Mouse (Mus musculus): Measurements from ENCODE around the gene Frmd8. TPM values are rescaled to one million over a fixed set of nuclear protein-coding genes. Genes with fewer than 3 reads are reported as not detected.

The Frmd8 gene
- polyA plus RNA-seq, 1 experiment from 2014 or later: 26.9 TPM

- no peaks in the 10 kb centered on the region for H3K36me3 ChIP-seq
- no peak for ATAC-seq
- no peak overlapping the region for H3K4me3 ChIP-seq (replicated peaks)
- H3K27me3 ChIP-seq (replicated peaks): no peaks in the 10 kb centered on the region
- H3K4me2 ChIP-seq (replicated peaks): no peak overlapping the region
- no peak overlapping the region for H3K9ac ChIP-seq
- H3K27ac ChIP-seq: no peak overlapping the region
- H3K9me3 ChIP-seq: no peaks in the 10 kb centered on the region
- 72% methylated on average over 6 of the region's 6 CpGs for WGBS
- peaks cover 11% of the 10 kb centered on the region; the same call in 1 of the 2 replicates for H3K4me1 ChIP-seq (replicated peaks)
These were observed 42.7 kb downstream of the Frmd8 start for GRCm38 (mm10) chr19:5832326-5832725.

GRCm38 (mm10) chr19:5831958-5832320, 43.1 kb downstream of the Frmd8 start:
- H3K36me3 ChIP-seq: no peaks in the 10 kb centered on the region
- peaks cover 14% of the 10 kb centered on the region; the same call in 1 of the 2 replicates for H3K4me1 ChIP-seq (replicated peaks)
- no peak overlapping the region for H3K27ac ChIP-seq
- no peaks in the 10 kb centered on the region for H3K27me3 ChIP-seq (replicated peaks)
- ATAC-seq: no peak
- H3K4me2 ChIP-seq (replicated peaks): no peak overlapping the region
- H3K4me3 ChIP-seq (replicated peaks): no peak overlapping the region
- 73% methylated on average over 4 of the region's 4 CpGs for WGBS
- H3K9ac ChIP-seq: no peak overlapping the region
- no peaks in the 10 kb centered on the region for H3K9me3 ChIP-seq

GRCm38 (mm10) chr19:5831224-5831957, 43.7 kb downstream of the Frmd8 start:
- Histone ChIP-seq H3K27ac (no peak overlapping the region), H3K4me1 (replicated peaks) (peaks cover 14% of the 10 kb centered on the region; the same call in 1 of the 2 replicates), H3K27me3 (replicated peaks) (no peaks in the 10 kb centered on the region), H3K36me3 (no peaks in the 10 kb centered on the region), H3K4me2 (replicated peaks) (no peak overlapping the region), H3K4me3 (replicated peaks) (no peak overlapping the region), H3K9ac (no peak overlapping the region), H3K9me3 (no peaks in the 10 kb centered on the region)
- 78% methylated on average over 11 of the region's 11 CpGs for WGBS
- ATAC-seq: 0 out of 2 replicates have a peak, but pooled peaks have one; percentile 16

GRCm38 (mm10) chr19:5830776-5831175, 44.3 kb downstream of the Frmd8 start:
- H3K4me3 ChIP-seq (replicated peaks): no peak overlapping the region
- H3K27ac ChIP-seq: no peak overlapping the region
- peaks cover 14% of the 10 kb centered on the region; the same call in 1 of the 2 replicates for H3K4me1 ChIP-seq (replicated peaks)
- ATAC-seq: no peak
- H3K27me3 ChIP-seq (replicated peaks): no peaks in the 10 kb centered on the region
- WGBS: 88% methylated on average over 7 of the region's 7 CpGs
- H3K36me3 ChIP-seq: no peaks in the 10 kb centered on the region
- H3K9ac ChIP-seq: no peak overlapping the region
- no peaks in the 10 kb centered on the region for H3K9me3 ChIP-seq
- no peak overlapping the region for H3K4me2 ChIP-seq (replicated peaks)

- no peak for ATAC-seq
- H3K27ac ChIP-seq: no peak overlapping the region
- no peaks in the 10 kb centered on the region for H3K9me3 ChIP-seq
- H3K36me3 ChIP-seq: peaks cover 2% of the 10 kb centered on the region; the same call in 1 of the 2 replicates
- no peak overlapping the region for H3K4me3 ChIP-seq (replicated peaks)
- H3K4me1 ChIP-seq (replicated peaks): peaks cover 16% of the 10 kb centered on the region; the same call in 1 of the 2 replicates
- WGBS: 80% methylated on average over 19 of the region's 19 CpGs
- no peak overlapping the region for H3K9ac ChIP-seq
- H3K27me3 ChIP-seq (replicated peaks): no peaks in the 10 kb centered on the region
- H3K4me2 ChIP-seq (replicated peaks): no peak overlapping the region
These were observed 45.0 kb downstream of the Frmd8 start for GRCm38 (mm10) chr19:5829958-5830615.

GRCm38 (mm10) chr19:5828905-5829304, 46.2 kb downstream of the Frmd8 start:
- no peak for ATAC-seq
- H3K9me3 ChIP-seq: no peaks in the 10 kb centered on the region
- H3K4me2 ChIP-seq (replicated peaks): no peak overlapping the region
- peaks cover 25% of the 10 kb centered on the region for H3K4me1 ChIP-seq (replicated peaks)
- 87% methylated on average over 7 of the region's 7 CpGs for WGBS
- no peak overlapping the region for H3K27ac ChIP-seq
- H3K4me3 ChIP-seq (replicated peaks): no peak overlapping the region
- H3K9ac ChIP-seq: no peak overlapping the region
- peaks cover 2% of the 10 kb centered on the region; the same call in 1 of the 2 replicates for H3K36me3 ChIP-seq
- no peaks in the 10 kb centered on the region for H3K27me3 ChIP-seq (replicated peaks)

- Histone ChIP-seq H3K27me3 (replicated peaks) (no peaks in the 10 kb centered on the region), H3K9me3 (no peaks in the 10 kb centered on the region), H3K4me3 (replicated peaks) (no peak overlapping the region), H3K36me3 (peaks cover 2% of the 10 kb centered on the region; the same call in 1 of the 2 replicates), H3K4me2 (replicated peaks) (no peak overlapping the region), H3K4me1 (replicated peaks) (peaks cover 24% of the 10 kb centered on the region), H3K27ac (no peak overlapping the region), H3K9ac (no peak overlapping the region)
- WGBS: 84% methylated on average over 3 of the region's 3 CpGs
- ATAC-seq: no peak
These were observed 46.9 kb downstream of the Frmd8 start for GRCm38 (mm10) chr19:5828155-5828554.

- peak overlapping the region; percentile 38 for H3K27ac ChIP-seq
These were observed 47.5 kb downstream of the Frmd8 start for GRCm38 (mm10) chr19:5827456-5828154.

GRCm38 (mm10) chr19:5827044-5827443, 48.0 kb downstream of the Frmd8 start:
- no peak overlapping the region for H3K4me3 ChIP-seq (replicated peaks)
- no peak overlapping the region for H3K9ac ChIP-seq
- H3K4me1 ChIP-seq (replicated peaks): peaks cover 32% of the 10 kb centered on the region
- peaks cover 2% of the 10 kb centered on the region; the same call in 1 of the 2 replicates for H3K36me3 ChIP-seq
- H3K4me2 ChIP-seq (replicated peaks): no peak overlapping the region
- ATAC-seq: no peak
- 0 out of 2 replicates have a peak overlapping the region, but pooled peaks have one; percentile 38 for H3K27ac ChIP-seq
- H3K27me3 ChIP-seq (replicated peaks): no peaks in the 10 kb centered on the region
- WGBS: 60% methylated on average over 6 of the region's 6 CpGs
- no peaks in the 10 kb centered on the region for H3K9me3 ChIP-seq

More at GRCm38 (mm10) chr19:5827456-5828154, 47.5 kb downstream of the Frmd8 start:
- no peak overlapping the region for H3K4me2 ChIP-seq (replicated peaks)
- 60% methylated on average over 9 of the region's 9 CpGs for WGBS
- H3K4me3 ChIP-seq (replicated peaks): no peak overlapping the region
- H3K4me1 ChIP-seq (replicated peaks): peaks cover 29% of the 10 kb centered on the region
- H3K9me3 ChIP-seq: no peaks in the 10 kb centered on the region
- no peak overlapping the region for H3K9ac ChIP-seq
- no peak for ATAC-seq
- peaks cover 2% of the 10 kb centered on the region; the same call in 1 of the 2 replicates for H3K36me3 ChIP-seq
- H3K27me3 ChIP-seq (replicated peaks): no peaks in the 10 kb centered on the region

DNA sequence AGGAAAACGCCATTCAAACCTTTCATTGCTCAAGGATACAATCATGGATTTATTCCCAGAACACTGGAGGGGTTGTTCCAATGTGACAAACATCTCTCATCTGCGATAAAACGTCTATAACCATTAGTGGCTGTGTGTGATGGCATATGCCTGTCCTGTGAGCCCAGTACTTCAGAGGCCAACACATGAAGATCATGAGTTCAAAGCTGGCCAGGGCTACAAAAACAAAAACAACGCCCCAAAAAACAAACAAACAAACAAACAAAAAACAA, 48.4 kb downstream of the Frmd8 start:
- H3K4me3 ChIP-seq (replicated peaks): no peak overlapping the region
- H3K4me2 ChIP-seq (replicated peaks): no peak overlapping the region
- H3K9me3 ChIP-seq: no peaks in the 10 kb centered on the region
- H3K9ac ChIP-seq: no peak overlapping the region
- 85% methylated on average over 4 of the region's 4 CpGs for WGBS
- peaks cover 32% of the 10 kb centered on the region for H3K4me1 ChIP-seq (replicated peaks)
- ATAC-seq: no peak
- H3K36me3 ChIP-seq: peaks cover 2% of the 10 kb centered on the region; the same call in 1 of the 2 replicates
- H3K27ac ChIP-seq: no peak overlapping the region
- H3K27me3 ChIP-seq (replicated peaks): no peaks in the 10 kb centered on the region

GRCm38 (mm10) chr19:5825901-5826730, 49.0 kb downstream of the Frmd8 start:
- 91% methylated on average over 5 of the region's 5 CpGs for WGBS
- H3K9me3 ChIP-seq: no peaks in the 10 kb centered on the region
- H3K27me3 ChIP-seq (replicated peaks): no peaks in the 10 kb centered on the region
- no peak for ATAC-seq
- peaks cover 2% of the 10 kb centered on the region; the same call in 1 of the 2 replicates for H3K36me3 ChIP-seq
- H3K4me2 ChIP-seq (replicated peaks): no peak overlapping the region
- H3K9ac ChIP-seq: no peak overlapping the region
- no peak overlapping the region for H3K4me3 ChIP-seq (replicated peaks)
- H3K4me1 ChIP-seq (replicated peaks): peaks cover 32% of the 10 kb centered on the region
- no peak overlapping the region for H3K27ac ChIP-seq
